Mouse (Mus musculus) ES-E14 (cell line): Measurements from ENCODE around the gene Htr2a.

Experiments
- CHD2 ChIP-seq: IDR thresholded peaks from 2 replicates; pipeline ENCODE4 v1.6.1; 2014; ENCODE audit warnings: mild to moderate bottlenecking, low read depth, low read length, inconsistent platforms
- HCFC1 ChIP-seq: IDR thresholded peaks from 2 replicates; pipeline ENCODE4 v1.6.1; 2012; ENCODE audit warnings: low read length, inconsistent platforms, borderline replicate concordance; ENCODE audit not compliant: insufficient read depth
- MAFK ChIP-seq: IDR thresholded peaks from 2 replicates; pipeline ENCODE4 v1.6.1; 2014; ENCODE audit warnings: mild to moderate bottlenecking, low read depth, low read length, inconsistent platforms; ENCODE audit not compliant: insufficient read depth
- ZNF384 ChIP-seq: IDR thresholded peaks from 2 replicates; pipeline ENCODE4 v1.6.1; 2012; ENCODE audit warnings: low read depth, low read length, inconsistent platforms

- TF ChIP-seq MAFK (no peak), HCFC1 (no peak), ZNF384 (no peak), CHD2 (no peak)
These were observed 31.7 kb downstream of the Htr2a start for GRCm38 (mm10) chr14:74672137-74673019.
